Mouse (Mus musculus) MEL (cell line): ENCODE data around the gene Gm12830. TPM values are rescaled to one million over a fixed set of nuclear protein-coding genes. Genes with fewer than 3 reads are reported as not detected.

ENCODE experiments used
- DNase-seq: peaks from one replicate; pipeline ENCODE4 v3.0.0; 2011; ENCODE audit warnings: low read depth, low spot score
- H3K27ac ChIP-seq: 2 replicates; pipeline ENCODE4 v1.5.1; 2012; ENCODE audit warnings: low read depth, mild to moderate bottlenecking, control low read depth, low read length, moderate library complexity; ENCODE audit not compliant: control insufficient read depth
- H3K27me3 ChIP-seq, 2 experiments: fragments of 150-350 bp in 1 of 2; sonication (generic) in 1 of 2; 2 replicates each; pipeline ENCODE4 v1.6.1; 2012; ENCODE audit warnings: low read length in 2 of 2, mild to moderate bottlenecking in 2 of 2, improper control_type of control experiment in 1 of 2, moderate library complexity in 1 of 2; ENCODE audit not compliant: insufficient read depth in 2 of 2, control insufficient read depth in 1 of 2
- H3K36me3 ChIP-seq, 2 experiments: 2 replicates each; pipeline ENCODE4 v1.6.1; 2012 to 2014; ENCODE audit warnings: low read length in 2 of 2, improper control_type of control experiment in 1 of 2, inconsistent platforms in 1 of 2, mild to moderate bottlenecking in 1 of 2; ENCODE audit not compliant: insufficient read depth in 2 of 2, control insufficient read depth in 1 of 2
- H3K4me1 ChIP-seq, 2 experiments: fragments of 150-350 bp in 1 of 2; sonication (generic) in 1 of 2; 2 replicates each; pipeline ENCODE4 v1.6.1; 2012; ENCODE audit warnings: low read length in 2 of 2, improper control_type of control experiment in 1 of 2, mild to moderate bottlenecking in 1 of 2; ENCODE audit not compliant: insufficient read depth in 2 of 2, control insufficient read depth in 1 of 2
- H3K4me3 ChIP-seq, 2 experiments: fragments of 150-350 bp in 1 of 2; sonication (generic) in 1 of 2; 2 replicates each; pipeline ENCODE4 v1.5.1; 2012; ENCODE audit warnings: low read depth in 2 of 2, low read length in 2 of 2, mild to moderate bottlenecking in 2 of 2, moderate library complexity in 2 of 2, control low read depth in 1 of 2, improper control_type of control experiment in 1 of 2; ENCODE audit not compliant: control insufficient read depth in 1 of 2, insufficient read depth in 1 of 2
- H3K79me2 ChIP-seq: 2 replicates; pipeline ENCODE4 v1.6.1; 2012; ENCODE audit warnings: mild to moderate bottlenecking, low read length, moderate library complexity; ENCODE audit not compliant: control insufficient read depth, poor library complexity, insufficient read depth
- H3K9ac ChIP-seq: 2 replicates; pipeline ENCODE4 v1.6.1; 2012; ENCODE audit warnings: low read depth, mild to moderate bottlenecking, control low read depth, low read length, moderate library complexity; ENCODE audit not compliant: control insufficient read depth, poor library complexity, severe bottlenecking
- H3K9me3 ChIP-seq: fragments of 150-350 bp; sonication (generic); replicated peaks from 2 replicates; pipeline ENCODE4 v1.6.1; 2012; ENCODE audit warnings: mild to moderate bottlenecking, low read length, improper control_type of control experiment, moderate library complexity; ENCODE audit not compliant: insufficient read depth
- BHLHE40 ChIP-seq: IDR thresholded peaks from 2 replicates; pipeline ENCODE4 v1.6.1; 2012; ENCODE audit warnings: low read depth, mild to moderate bottlenecking, inconsistent platforms, low read length, improper control_type of control experiment, borderline replicate concordance
- CHD1 ChIP-seq: IDR thresholded peaks from 2 replicates; pipeline ENCODE4 v1.6.1; 2012; ENCODE audit warnings: low read depth, mild to moderate bottlenecking, inconsistent platforms, low read length, improper control_type of control experiment
- CTCF ChIP-seq, 3 experiments: IDR thresholded peaks in 2 of 3; conservative IDR thresholded peaks in 1 of 3; 2 replicates each; pipeline ENCODE4 v1.5.1; 2011 to 2012; ENCODE audit warnings: low read length in 3 of 3, low read depth in 2 of 3, mild to moderate bottlenecking in 2 of 3, improper control_type of control experiment in 1 of 3, inconsistent platforms in 1 of 3, mixed read lengths in 1 of 3, moderate library complexity in 1 of 3; ENCODE audit not compliant: control insufficient read depth in 1 of 3, insufficient read depth in 1 of 3, poor library complexity in 1 of 3, severe bottlenecking in 1 of 3
- EP300 ChIP-seq, 2 experiments: IDR thresholded peaks; 2 replicates each; pipeline ENCODE4 v1.6.1; 2011; ENCODE audit warnings: improper control_type of control experiment in 2 of 2, low read length in 2 of 2, low read depth in 1 of 2, mild to moderate bottlenecking in 1 of 2
- HCFC1 ChIP-seq: IDR thresholded peaks from 2 replicates; pipeline ENCODE4 v1.6.1; 2012; ENCODE audit warnings: low read depth, mild to moderate bottlenecking, inconsistent platforms, low read length, improper control_type of control experiment, moderate library complexity
- MAFK ChIP-seq: IDR thresholded peaks from 2 replicates; pipeline ENCODE4 v1.6.1; 2011; ENCODE audit warnings: low read depth, mild to moderate bottlenecking, low read length, improper control_type of control experiment, borderline replicate concordance
- MAX ChIP-seq: IDR thresholded peaks from 2 replicates; pipeline ENCODE4 v1.6.1; 2011; ENCODE audit warnings: low read length, improper control_type of control experiment
- MAZ ChIP-seq: IDR thresholded peaks from 2 replicates; pipeline ENCODE4 v1.6.1; 2012; ENCODE audit warnings: low read depth, mild to moderate bottlenecking, inconsistent platforms, low read length, improper control_type of control experiment
- POLR2AphosphoS2 ChIP-seq: IDR thresholded peaks from 2 replicates; pipeline ENCODE4 v1.6.1; 2011; ENCODE audit warnings: low read length, improper control_type of control experiment
- RAD21 ChIP-seq: IDR thresholded peaks from 2 replicates; pipeline ENCODE4 v1.6.1; 2011; ENCODE audit warnings: mild to moderate bottlenecking, low read depth, low read length, improper control_type of control experiment
- SIN3A ChIP-seq: IDR thresholded peaks from 2 replicates; pipeline ENCODE4 v1.6.1; 2012; ENCODE audit warnings: low read length, improper control_type of control experiment, inconsistent platforms
- SMC3 ChIP-seq: IDR thresholded peaks from 2 replicates; pipeline ENCODE4 v1.6.1; 2011; ENCODE audit warnings: low read depth, low read length, improper control_type of control experiment
- TAL1 ChIP-seq: IDR thresholded peaks from 2 replicates; pipeline ENCODE4 v1.6.1; 2012; ENCODE audit warnings: mild to moderate bottlenecking, inconsistent platforms, low read length, moderate library complexity, mixed read lengths
- TBP ChIP-seq: IDR thresholded peaks from 2 replicates; pipeline ENCODE4 v1.8.0; 2011; ENCODE audit warnings: low read depth, low read length, improper control_type of control experiment
- UBTF ChIP-seq: IDR thresholded peaks from 2 replicates; pipeline ENCODE4 v1.6.1; 2012; ENCODE audit warnings: low read depth, mild to moderate bottlenecking, inconsistent platforms, low read length, improper control_type of control experiment, moderate library complexity, borderline replicate concordance; ENCODE audit not compliant: insufficient read depth
- USF1 ChIP-seq: IDR thresholded peaks from 2 replicates; pipeline ENCODE4 v1.6.1; 2014; ENCODE audit warnings: low read depth, mild to moderate bottlenecking, inconsistent platforms, low read length, improper control_type of control experiment, moderate library complexity
- ZC3H11A ChIP-seq: IDR thresholded peaks from 2 replicates; pipeline ENCODE4 v1.6.1; 2012; ENCODE audit warnings: low read depth, mild to moderate bottlenecking, inconsistent platforms, low read length, improper control_type of control experiment
- ZNF384 ChIP-seq: IDR thresholded peaks from 2 replicates; pipeline ENCODE4 v1.6.1; 2012; ENCODE audit warnings: low read depth, mild to moderate bottlenecking, inconsistent platforms, low read length, improper control_type of control experiment
- polyA plus RNA-seq, 2 experiments: library from polyadenylated mRNA; stranded (reverse) in 1 of 2; unstranded in 1 of 2; fragments of >175 nt in 1 of 2; fragments of >200 nt in 1 of 2; gene quantifications; 2 replicates each; pipeline versions ENCODE4 v1.2.1 to v1.2.4; 2012; ENCODE audit warnings: low replicate concordance in 2 of 2, low read depth in 1 of 2; ENCODE audit not compliant: insufficient read length in 2 of 2, insufficient read depth in 1 of 2, missing spikeins in 1 of 2
- total RNA-seq: library from RNA; depleted of rRNA; stranded (reverse); fragments of 300-350 nt; gene quantifications from 2 replicates; pipeline ENCODE4 v1.2.3, GENCODE M21; 2012

Gene Gm12830
- total and polyA plus RNA-seq, 3 experiments: not detected

GRCm38 (mm10) chr4:114897853-114898252 lies 76.3 kb downstream of the Gm12830 start:
- Histone ChIP-seq H3K4me1 (no peaks in the 10 kb centered on the region), H3K4me3 (no peak overlapping the region), H3K27me3 (peaks cover 0 to 1% of the 10 kb centered on the region in 2 experiments; a peak in 2 of 4 replicates), H3K27ac (no peak overlapping the region), H3K9me3 (no peaks in the 10 kb centered on the region), H3K79me2 (no peaks in the 10 kb centered on the region), H3K9ac (no peak overlapping the region), H3K36me3 (no peaks in the 10 kb centered on the region)
- peak; percentile 29 for TF ChIP-seq SMC3
- TF ChIP-seq CTCF (IDR thresholded peaks at IDR 0.05 in 2 of 3, conservative IDR thresholded peaks at IDR 0.05 in 1 of 3; ENCODE audit: control insufficient read depth in 1 of 3, insufficient read depth in 1 of 3, low read depth in 2 of 3, low read length in 3 of 3, poor library complexity in 1 of 3, severe bottlenecking in 1 of 3): peak in 2 of 3 experiments; percentile 46 to 53; a peak in 3 of 6 replicates
- no peak for TF ChIP-seq SIN3A
- peak; percentile 16 for DNase-seq

- DNase-seq: no peak
- H3K9ac ChIP-seq: no peak overlapping the region
- H3K36me3 ChIP-seq: no peaks in the 10 kb centered on the region
- TF ChIP-seq BHLHE40 (no peak), SMC3 (no peak), UBTF (no peak), USF1 (no peak), POLR2AphosphoS2 (no peak), MAFK (no peak), CTCF (IDR thresholded peaks at IDR 0.05 in 2 of 3, conservative IDR thresholded peaks at IDR 0.05 in 1 of 3; ENCODE audit: control insufficient read depth in 1 of 3, insufficient read depth in 1 of 3, low read depth in 2 of 3, low read length in 3 of 3, poor library complexity in 1 of 3, severe bottlenecking in 1 of 3) (no peak), ZC3H11A (no peak), RAD21 (no peak), ZNF384 (no peak), CHD1 (no peak), TAL1 (no peak), EP300 (IDR thresholded peaks at IDR 0.05; ENCODE audit: low read depth in 1 of 2, low read length in 2 of 2) (no peak), HCFC1 (no peak), MAZ (no peak), MAX (no peak), TBP (no peak)
- TF ChIP-seq, all 39 proteins: peak for 0
- no peaks in the 10 kb centered on the region for H3K79me2 ChIP-seq
- H3K4me3 ChIP-seq: no peak overlapping the region
- no peaks in the 10 kb centered on the region for H3K27me3 ChIP-seq
- H3K27ac ChIP-seq: no peak overlapping the region
- H3K9me3 ChIP-seq: no peaks in the 10 kb centered on the region
- no peaks in the 10 kb centered on the region for H3K4me1 ChIP-seq
These were observed 78.4 kb downstream of the Gm12830 start for GRCm38 (mm10) chr4:114899885-114900284.
